Mouse (Mus musculus): ENCODE results near the gene Prrc2a.

Gene Prrc2a

GRCm38 (mm10) chr17:35162121-35162520 lies 2.6 kb downstream of the Prrc2a start:
- DNase-seq (ENCODE audit: low spot score): no peak

GRCm38 (mm10) chr17:35161421-35161820 lies 3.3 kb downstream of the Prrc2a start:
- DNase-seq (ENCODE audit: low spot score): no peak

GRCm38 (mm10) chr17:35159638-35160037 lies 5.1 kb downstream of the Prrc2a start:
- no peak for DNase-seq (ENCODE audit: low spot score)

GRCm38 (mm10) chr17:35158850-35159593 lies 5.7 kb downstream of the Prrc2a start:
- DNase-seq (ENCODE audit: low spot score): no peak

GRCm38 (mm10) chr17:35157661-35158175 lies 7.0 kb downstream of the Prrc2a start:
- no peak for DNase-seq (ENCODE audit: low spot score)

GRCm38 (mm10) chr17:35157254-35157653 lies 7.4 kb downstream of the Prrc2a start:
- DNase-seq (ENCODE audit: low spot score): no peak

GRCm38 (mm10) chr17:35156461-35157200 lies 8.1 kb downstream of the Prrc2a start:
- DNase-seq (ENCODE audit: low spot score): no peak

- no peak for DNase-seq (ENCODE audit: low spot score)
Observed at GRCm38 (mm10) chr17:35155451-35155850, 9.2 kb downstream of the Prrc2a start.

- DNase-seq (ENCODE audit: low spot score): no peak
Observed at GRCm38 (mm10) chr17:35154616-35155015, 10.1 kb downstream of the Prrc2a start.

GRCm38 (mm10) chr17:35153931-35154330 lies 10.8 kb downstream of the Prrc2a start:
- no peak for DNase-seq (ENCODE audit: low spot score)

GRCm38 (mm10) chr17:35153077-35153476 lies 11.6 kb downstream of the Prrc2a start:
- no peak for DNase-seq (ENCODE audit: low spot score)

- DNase-seq (ENCODE audit: low spot score): no peak
Observed at GRCm38 (mm10) chr17:35152121-35152520, 12.6 kb downstream of the Prrc2a start.

- peak; percentile 81 for DNase-seq (ENCODE audit: low spot score)
Observed at GRCm38 (mm10) chr17:35147922-35148639, 16.6 kb downstream of the Prrc2a start.

- DNase-seq (ENCODE audit: low spot score): no peak
Observed at GRCm38 (mm10) chr17:35147348-35147747, 17.3 kb downstream of the Prrc2a start.

- no peak for DNase-seq (ENCODE audit: low spot score)
Observed at GRCm38 (mm10) chr17:35146139-35146538, 18.6 kb downstream of the Prrc2a start.

GRCm38 (mm10) chr17:35141971-35142370 lies 22.7 kb downstream of the Prrc2a start:
- peak; percentile 66 for DNase-seq (ENCODE audit: low spot score)

GRCm38 (mm10) chr17:35140490-35140996 lies 24.2 kb downstream of the Prrc2a start:
- no peak for DNase-seq (ENCODE audit: low spot score)

- DNase-seq (ENCODE audit: low spot score): no peak
Observed at GRCm38 (mm10) chr17:35139269-35139668, 25.4 kb downstream of the Prrc2a start.

GRCm38 (mm10) chr17:35135591-35136320 lies 28.9 kb downstream of the Prrc2a start:
- peak; percentile 93 for DNase-seq (ENCODE audit: low spot score)

GRCm38 (mm10) chr17:35134801-35135590 lies 29.7 kb downstream of the Prrc2a start, which contains the start of gene Bag6:
TSS of gene Bag6 (plus strand) at chr17:35135178.
- DNase-seq (ENCODE audit: low spot score): peak; percentile 97

- DNase-seq (ENCODE audit: low spot score): no peak
Observed at GRCm38 (mm10) chr17:35133517-35133916, 31.2 kb downstream of the Prrc2a start.
